24 mouse cellular contexts compared by ENCODE assay signal in genomic region chr13:67742941-67743340, GRCm38 (mm10). TPM values are rescaled to one million over a fixed set of nuclear protein-coding genes. Genes with fewer than 3 reads are reported as not detected.
DNase-seq lines count a peak whose midpoint lies in the region; ATAC-seq and TF ChIP-seq lines count a peak whose summit lies in the region.
"Had no signal": no experiment of that assay in that cellular context is flagged by ENCODE, and none has a peak within 500 bp of the region (broad histone marks: within the 10 kb centered on the region; RNA-seq: fewer than 3 reads in every experiment).

No protein-coding gene starts in this region.

- peaks cover 0 to 2% of the 10 kb centered on the region in 2 experiments for H3K36me3 ChIP-seq in CH12.LX (replicated peaks in 1 of 2; ENCODE audit: control insufficient read depth in 1 of 2, insufficient read depth in 1 of 2, low read length in 1 of 2)
- H3K36me3 ChIP-seq in E14TG2a.4 (ENCODE audit: insufficient read depth, low read length): no peaks in the 10 kb centered on the region
- H3K36me3 ChIP-seq: G1E had no signal

- no peak for TF ChIP-seq POLR2A in CH12.LX (IDR thresholded peaks at IDR 0.05; ENCODE audit: low read depth, low read length)

- H3K27me3 ChIP-seq in CH12.LX (replicated peaks): no peaks in the 10 kb centered on the region
- no peaks in the 10 kb centered on the region for H3K27me3 ChIP-seq in E14TG2a.4 (ENCODE audit: insufficient read depth, low read length)
- H3K27me3 ChIP-seq: embryonic facial prominence, embryonic 12.5 days; forebrain, embryonic 13.5 days; forebrain, embryonic 15.5 days; Patski had no signal

- no peak overlapping the region for H3K9ac ChIP-seq in CH12.LX (ENCODE audit: insufficient read depth, low read depth)
- H3K9ac ChIP-seq: embryonic facial prominence, embryonic 12.5 days; forebrain, embryonic 13.5 days; forebrain, embryonic 15.5 days; forebrain, postnatal 0 days had no signal

- H3K27ac ChIP-seq in CH12.LX (ENCODE audit: insufficient read depth, low read depth): no peak overlapping the region
- H3K27ac ChIP-seq: embryonic facial prominence, embryonic 10.5 days; embryonic facial prominence, embryonic 12.5 days; forebrain, embryonic 13.5 days; forebrain, embryonic 15.5 days had no signal

- H3K4me3 ChIP-seq in CH12.LX (replicated peaks in 1 of 3; ENCODE audit: low read depth in 2 of 3, low read length in 2 of 3, poor library complexity in 1 of 3) (peak overlapping the region in 2 of 3 experiments; percentile 13 to 16), E14TG2a.4 (replicated peaks; ENCODE audit: low read length) (peak overlapping the region; percentile 71)
- H3K4me3 ChIP-seq: embryonic facial prominence, embryonic 10.5 days; embryonic facial prominence, embryonic 12.5 days; forebrain, embryonic 13.5 days; forebrain, embryonic 15.5 days had no signal

- DNase-seq in CH12.LX (ENCODE audit: extremely low read depth) (peak; percentile 36), ES-CJ7 (ENCODE audit: low read depth, low spot score) (peak; percentile 54), R1 (ENCODE audit: low read depth, low spot score) (peak; percentile 87)
- no peak for DNase-seq in layer of hippocampus, adult 11-12 months (ENCODE audit: low spot score)
- no peak for DNase-seq in lung, adult 18-20 months
- DNase-seq in gastrocnemius, postnatal 4 days (ENCODE audit: low spot score in 2 of 2): no peak
- DNase-seq: adrenal gland, adult 8-10 months; adrenal gland, postnatal 14 days; adrenal gland, postnatal 36 days; cerebellum, adult 11-12 months; cerebellum, adult 2 months; cerebellum, adult 9-10 months; cerebellum, postnatal 10 days; cerebellum, postnatal 25 days; forebrain, postnatal 0 days had no signal

- in situ Hi-C loops in CH12.LX (cut with MboI; ENCODE audit: low pct_ligation_motif_present, low pct_unique_long_range_greater_than_20kb, low sequenced_read_pairs): no loop called here

- dilution Hi-C loops in CH12.LX (cut with MboI; ENCODE audit: extremely low pct_ligation_motif_present, extremely low pct_unique_long_range_greater_than_20kb, low sequenced_read_pairs): no loop called here

- no peak overlapping the region for H3K4me2 ChIP-seq in CH12.LX (ENCODE audit: insufficient read depth, low read depth, poor library complexity, severe bottlenecking)
- H3K4me2 ChIP-seq: embryonic facial prominence, embryonic 12.5 days; forebrain, embryonic 13.5 days; forebrain, embryonic 15.5 days had no signal

- H3K4me1 ChIP-seq in CH12.LX (ENCODE audit: control insufficient read depth in 1 of 2, insufficient read depth in 2 of 2) (no peaks in the 10 kb centered on the region), E14TG2a.4 (replicated peaks; ENCODE audit: low read depth, low read length) (peaks cover 27% of the 10 kb centered on the region)
- H3K4me1 ChIP-seq: embryonic facial prominence, embryonic 10.5 days; embryonic facial prominence, embryonic 12.5 days; forebrain, embryonic 13.5 days; forebrain, embryonic 15.5 days had no signal

- no peak for ATAC-seq in megakaryocyte, adult 5-6 weeks (ENCODE audit: poor library complexity, severe bottlenecking)
- ATAC-seq: activated CD4-positive, CD25-positive, alpha-beta regulatory T cell, adult 4 months; forebrain, embryonic 13.5 days; forebrain, embryonic 15.5 days; forebrain, postnatal 0 days; Patski had no signal

- no peak for TF ChIP-seq RAD21 in CH12.LX (IDR thresholded peaks at IDR 0.05; ENCODE audit: low read depth, low read length)

- H3K9me3 ChIP-seq in CH12.LX (replicated peaks; ENCODE audit: low read length) (peaks cover 3% of the 10 kb centered on the region), E14TG2a.4 (ENCODE audit: low read length) (peaks cover 21% of the 10 kb centered on the region)

- no peaks in the 10 kb centered on the region for H3K79me2 ChIP-seq in CH12.LX (replicated peaks; ENCODE audit: control insufficient read depth, extremely low read depth, insufficient read depth, poor library complexity, severe bottlenecking)

- TF ChIP-seq EP300 in CH12.LX (IDR thresholded peaks at IDR 0.05; ENCODE audit: low read length): no peak

- TF ChIP-seq CTCF in CH12.LX (conservative IDR thresholded peaks at IDR 0.05 in 1 of 2, IDR thresholded peaks at IDR 0.05 in 1 of 2; ENCODE audit: low read depth in 2 of 2, low read length in 2 of 2) (no peak), E14TG2a.4 (conservative IDR thresholded peaks at IDR 0.05; ENCODE audit: low read length) (no peak)

TF ChIP-seq in CH12.LX, 34 proteins besides CTCF, POLR2A, EP300 and RAD21:
- no peak for TF ChIP-seq CHD1 (IDR thresholded peaks at IDR 0.05; ENCODE audit: low read depth, low read length)
- TF ChIP-seq ZNF384 (IDR thresholded peaks at IDR 0.05; ENCODE audit: low read depth, low read length): no peak
- TF ChIP-seq MAX (IDR thresholded peaks at IDR 0.05; ENCODE audit: low read length): no peak

RNA-seq across cellular contexts. Expression of gene Zfp85, which starts 12.1 kb away (rescaled TPM):
- total RNA-seq in CH12.LX (2012; rRNA removed) (3.0 and 3.3 TPM in 2 replicates), CH12.LX (2014; rRNA removed) (6.4 and 7.0 TPM in 2 replicates)
- polyA plus RNA-seq in CH12.LX (2012; ENCODE audit: insufficient read length, low read depth): 2.7 and 3.1 TPM in 2 replicates
- 6.2 and 8.7 TPM in 2 replicates for total RNA-seq in megakaryocyte, adult 5-6 weeks (2015)
- total RNA-seq in megakaryocyte, adult 5-6 weeks (2017): 5.9 and 6.4 TPM in 2 replicates
- 1 to 10 TPM; 2.8 to 3.6 TPM for total RNA-seq in gastrocnemius, postnatal 4 days (2021)

RNA-seq across cellular contexts. Expression of gene Zfp65, which starts 14.0 kb away (rescaled TPM):
- total RNA-seq in CH12.LX (2012; rRNA removed) (6.5 and 8.1 TPM in 2 replicates), CH12.LX (2014; rRNA removed) (13.0 and 16.3 TPM in 2 replicates)
- polyA plus RNA-seq in CH12.LX (2012; ENCODE audit: insufficient read length, low read depth): 4.7 and 6.1 TPM in 2 replicates
- 11.0 and 17.1 TPM in 2 replicates for total RNA-seq in megakaryocyte, adult 5-6 weeks (2015)
- total RNA-seq in megakaryocyte, adult 5-6 weeks (2017): 14.0 and 15.9 TPM in 2 replicates
- 1 to 10 TPM; 6.1 to 7.6 TPM for total RNA-seq in gastrocnemius, postnatal 4 days (2021)

RNA-seq across cellular contexts. Expression of gene Zfp493, which starts 36.6 kb away (rescaled TPM):
- total RNA-seq in CH12.LX (2012; rRNA removed) (not detected in 2 replicates), CH12.LX (2014; rRNA removed) (not detected in 2 replicates)
- polyA plus RNA-seq in CH12.LX (2012; ENCODE audit: insufficient read length, low read depth): not detected in 2 replicates
- total RNA-seq in megakaryocyte, adult 5-6 weeks (2015): 1.6 and 2.1 TPM in 2 replicates
- total RNA-seq in megakaryocyte, adult 5-6 weeks (2017): 0.12 and 0.95 TPM in 2 replicates
- total RNA-seq in gastrocnemius, postnatal 4 days (2021): 1 to 10 TPM in 1 of 2 experiments, under 1 TPM in 1; 0.96 to 1.3 TPM

RNA-seq across cellular contexts. Expression of gene Zfp738, which starts 56.1 kb away (rescaled TPM):
- 7.3 TPM in 2 replicates for total RNA-seq in CH12.LX (2012; rRNA removed)
- total RNA-seq in CH12.LX (2014; rRNA removed): 9.4 and 10.3 TPM in 2 replicates
- 4.7 and 4.9 TPM in 2 replicates for polyA plus RNA-seq in CH12.LX (2012; ENCODE audit: insufficient read length, low read depth)
- total RNA-seq in megakaryocyte, adult 5-6 weeks (2015): 16.1 and 19.4 TPM in 2 replicates
- 16.7 and 24.6 TPM in 2 replicates for total RNA-seq in megakaryocyte, adult 5-6 weeks (2017)
- total RNA-seq in gastrocnemius, postnatal 4 days (2021): 1 to 10 TPM; 6.4 to 7.1 TPM

Comparison
In these comparisons a context has a peak if more than half of its experiments do, and no peak if none do; other contexts are left out.
1. DNase-seq: peak in CH12.LX (single experiment), ES-CJ7 (single experiment) and R1 (single experiment); none in layer of hippocampus, adult 11-12 months (single experiment), lung, adult 18-20 months (0 of 2) and gastrocnemius, postnatal 4 days (0 of 2).